Mouse (Mus musculus): ENCODE results near the gene Olfr828.

Olfr828 gene

GRCm38 (mm10) chr9:18819426-18819825 lies at the start of gene Olfr828:
Gene Olfr828, minus strand, starts transcription at chr9:18819526.
- in situ Hi-C loops (cut with MboI): no loop called here

GRCm38 (mm10) chr9:18854633-18855032 lies 35.3 kb upstream of the Olfr828 start, which contains the start of gene Olfr829:
Gene Olfr829, plus strand, starts transcription at chr9:18854933.
- in situ Hi-C loops (cut with MboI): no loop called here

GRCm38 (mm10) chr9:18785316-18785715 lies 34.0 kb downstream of the Olfr828 start:
- in situ Hi-C loops (cut with MboI): no loop called here

- in situ Hi-C loops (cut with MboI): no loop called here
Observed at GRCm38 (mm10) chr9:18779476-18779875, 39.9 kb downstream of the Olfr828 start.

- in situ Hi-C loops (cut with MboI): no loop called here
Observed at GRCm38 (mm10) chr9:18778981-18779380, 40.3 kb downstream of the Olfr828 start.
